Mouse (Mus musculus): ENCODE data around the gene Ufm1. TPM values are rescaled to one million over a fixed set of nuclear protein-coding genes. Genes with fewer than 3 reads are reported as not detected.

The Ufm1 gene
- total RNA-seq (2021) = 10 to 100 TPM; 77.9 to 88.6 TPM

DNA sequence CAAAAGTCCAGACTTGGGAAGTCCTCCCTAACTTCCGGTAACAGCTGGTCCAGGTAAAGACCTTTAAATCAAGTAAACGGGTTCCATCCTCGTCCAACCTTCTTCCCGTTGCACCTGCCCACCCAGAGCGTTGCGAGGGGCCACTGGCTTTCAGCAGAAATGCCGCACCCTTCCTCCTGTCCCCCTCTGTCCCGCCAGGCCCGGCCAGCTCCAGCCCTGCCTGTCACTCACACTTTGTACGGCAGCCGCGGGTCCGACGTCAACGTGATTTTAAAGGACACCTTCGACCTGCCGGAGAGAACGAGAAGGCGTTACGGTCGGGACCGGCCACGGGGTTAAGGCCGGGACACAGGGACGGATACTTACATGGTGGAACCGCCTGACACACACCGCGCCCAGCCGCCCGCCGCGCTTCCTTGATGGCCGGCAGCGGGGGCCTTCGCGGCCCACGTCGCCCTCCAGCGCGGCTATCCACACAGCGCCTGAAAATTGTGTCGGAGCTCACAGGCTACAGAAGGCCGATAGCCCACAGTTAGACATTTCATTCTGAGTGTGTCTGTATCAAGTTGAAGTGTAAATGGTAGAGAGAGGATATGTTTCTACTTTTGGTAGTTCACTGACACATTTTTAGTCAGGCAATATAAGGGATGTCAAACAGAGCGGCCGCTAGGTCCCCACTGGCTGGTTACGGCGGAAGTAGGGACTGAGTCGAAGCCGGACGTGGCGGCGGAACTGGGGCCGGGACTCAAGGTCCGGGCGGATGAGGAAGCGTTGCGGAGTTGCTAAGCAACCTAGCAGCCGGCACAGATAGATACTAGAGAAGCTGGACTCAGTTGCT lies at the start of gene Ufm1:
Gene Ufm1, minus strand, starts transcription at position 448 of the 838 bp plus-strand sequence.
- DNase-seq (ENCODE audit: extremely low spot score in 1 of 2, low spot score in 1 of 2) = peak; percentile 79 to 81

DNA sequence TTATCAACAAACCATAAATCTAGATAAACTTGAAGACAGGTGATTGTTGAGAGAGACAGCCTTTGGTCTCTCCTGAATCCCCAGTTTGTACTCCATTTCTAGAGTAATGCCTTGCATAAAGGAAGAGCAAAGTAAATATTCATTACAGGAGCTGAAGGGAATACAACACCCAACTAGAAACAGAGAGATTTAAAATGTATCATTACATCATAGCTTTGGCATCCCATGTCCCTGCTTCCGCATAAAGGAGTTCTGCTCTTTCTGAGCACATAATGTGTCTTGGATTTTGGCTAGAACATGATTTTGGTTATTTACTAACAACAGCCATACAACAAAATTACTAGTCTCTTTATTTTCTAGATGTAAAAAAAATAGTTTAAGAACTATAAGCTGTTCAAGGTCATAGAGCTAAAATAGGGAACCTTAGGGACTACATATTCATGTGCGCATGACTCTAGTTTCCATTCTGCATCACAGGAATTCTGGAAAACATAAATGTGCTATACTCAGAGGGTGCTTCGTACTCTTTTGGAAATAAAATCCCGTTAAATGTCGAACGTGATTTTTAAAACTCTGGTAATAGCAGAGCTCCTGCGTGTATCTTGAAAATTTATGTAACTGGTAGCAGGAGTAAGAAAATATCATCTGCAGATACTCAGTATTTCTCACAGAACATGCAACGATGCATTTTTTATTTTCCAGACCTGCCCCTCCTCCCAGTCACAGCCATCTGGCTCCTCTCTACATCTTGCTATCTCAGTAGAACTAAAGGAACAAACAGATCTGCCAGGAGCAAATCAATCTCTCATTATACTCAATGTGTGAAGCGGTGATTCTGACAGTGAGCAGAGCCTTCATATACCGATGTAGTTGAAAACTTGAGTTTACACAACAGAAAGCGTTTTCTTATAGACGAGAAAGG lies 27.2 kb upstream of the Ufm1 start:
- peak; percentile 9 to 43 for DNase-seq (ENCODE audit: extremely low spot score in 1 of 2, low spot score in 1 of 2)

DNA sequence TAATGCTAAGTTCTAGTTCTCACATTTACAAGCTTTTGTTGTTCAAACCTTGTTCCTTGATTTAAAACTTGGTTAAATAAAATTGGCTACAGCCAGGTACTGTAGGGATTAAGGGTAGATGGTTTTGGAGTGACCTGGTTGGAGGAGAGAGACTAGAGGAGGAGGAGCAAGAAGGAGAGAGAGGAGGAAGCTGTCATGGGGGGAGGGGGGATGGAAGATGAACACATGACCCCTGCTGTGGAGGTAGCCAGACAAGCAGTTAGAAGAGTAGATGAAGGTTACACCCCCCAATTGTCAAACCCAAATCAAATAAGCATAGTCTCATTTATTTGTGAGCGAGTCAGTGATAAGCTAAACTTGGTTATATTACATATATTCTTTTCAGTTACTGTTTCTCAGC lies 8.0 kb upstream of the Ufm1 start:
- no peak for DNase-seq (ENCODE audit: extremely low spot score in 1 of 2, low spot score in 1 of 2)

DNA sequence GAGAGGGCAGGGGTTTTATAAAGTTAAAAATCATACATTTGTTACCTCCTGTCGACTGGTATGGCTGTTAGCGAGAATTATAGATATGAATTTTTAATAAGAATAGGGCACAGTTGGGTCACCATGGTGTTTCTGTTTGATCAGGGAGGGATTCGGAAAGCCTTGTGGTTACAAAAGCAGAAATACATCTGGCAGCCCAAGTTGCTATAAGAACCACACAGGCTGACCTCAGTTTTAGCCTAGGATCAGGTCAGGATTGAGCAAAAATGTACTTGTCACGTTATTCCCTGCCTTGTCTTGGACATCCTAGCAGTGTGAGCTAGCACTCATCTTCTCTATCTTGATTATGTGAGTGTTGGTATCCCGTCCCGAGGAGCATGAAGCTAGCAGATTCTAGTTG lies 6.9 kb upstream of the Ufm1 start:
- DNase-seq (ENCODE audit: extremely low spot score in 1 of 2, low spot score in 1 of 2) = no peak

DNA sequence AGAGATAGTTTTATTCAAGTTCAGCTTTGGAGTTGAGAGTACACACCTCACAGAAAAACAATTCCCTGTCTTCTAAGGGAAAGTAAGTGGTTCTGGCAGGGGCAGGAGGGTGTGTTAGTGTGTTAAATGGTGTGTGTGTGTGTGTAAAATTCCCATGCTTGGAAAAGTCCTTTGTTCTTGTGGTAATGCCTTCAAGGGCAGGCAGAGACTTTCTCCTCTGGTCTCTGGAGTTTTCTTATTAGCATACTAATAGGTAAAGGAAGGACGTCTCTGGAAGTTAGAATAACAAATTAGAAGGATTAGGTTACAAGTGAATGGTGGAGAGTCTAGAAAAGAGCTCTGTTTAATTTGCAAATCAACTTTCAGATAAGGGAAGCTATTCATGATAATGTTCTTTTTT lies 5.6 kb upstream of the Ufm1 start:
- DNase-seq (ENCODE audit: extremely low spot score in 1 of 2, low spot score in 1 of 2) = no peak

DNA sequence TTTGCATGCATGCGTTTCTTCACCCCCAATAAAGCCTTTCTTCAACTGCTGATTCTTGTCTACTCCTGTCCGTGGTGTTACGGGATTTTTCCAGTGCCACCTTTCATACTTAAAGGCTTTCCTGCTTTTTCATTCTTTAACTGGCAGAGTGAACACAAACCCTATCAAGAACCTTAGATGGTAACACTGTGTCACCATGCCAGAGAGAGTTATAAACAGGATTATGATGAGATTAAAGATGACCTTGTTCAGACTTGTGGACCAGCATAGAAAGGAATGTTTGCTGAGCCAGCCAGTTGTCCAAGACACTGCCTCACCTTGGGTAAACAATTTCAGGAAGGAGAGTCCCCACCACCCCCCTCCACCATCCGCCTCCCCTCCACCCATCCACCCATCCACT lies 4.6 kb upstream of the Ufm1 start:
- no peak for DNase-seq (ENCODE audit: extremely low spot score in 1 of 2, low spot score in 1 of 2)

DNA sequence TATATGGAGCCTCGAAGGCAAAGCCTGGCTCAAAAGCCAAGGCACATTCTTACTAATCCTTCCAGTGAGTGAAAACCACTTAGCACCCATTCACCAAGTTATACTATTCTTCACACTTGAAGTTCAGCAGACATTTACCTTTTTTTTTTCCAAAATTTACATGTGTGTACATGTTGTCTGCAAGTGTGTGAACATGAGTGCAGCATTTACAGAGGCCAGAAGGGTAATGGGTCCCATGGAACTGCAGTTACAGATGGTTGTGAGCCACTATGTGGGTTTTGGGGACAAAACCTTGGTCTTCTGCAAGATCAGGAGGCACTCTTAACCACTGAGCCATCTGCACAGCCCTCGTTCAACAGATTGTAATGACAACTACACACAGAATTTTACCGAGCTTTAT lies 8.8 kb downstream of the Ufm1 start:
- no peak for DNase-seq (ENCODE audit: extremely low spot score in 1 of 2, low spot score in 1 of 2)

DNA sequence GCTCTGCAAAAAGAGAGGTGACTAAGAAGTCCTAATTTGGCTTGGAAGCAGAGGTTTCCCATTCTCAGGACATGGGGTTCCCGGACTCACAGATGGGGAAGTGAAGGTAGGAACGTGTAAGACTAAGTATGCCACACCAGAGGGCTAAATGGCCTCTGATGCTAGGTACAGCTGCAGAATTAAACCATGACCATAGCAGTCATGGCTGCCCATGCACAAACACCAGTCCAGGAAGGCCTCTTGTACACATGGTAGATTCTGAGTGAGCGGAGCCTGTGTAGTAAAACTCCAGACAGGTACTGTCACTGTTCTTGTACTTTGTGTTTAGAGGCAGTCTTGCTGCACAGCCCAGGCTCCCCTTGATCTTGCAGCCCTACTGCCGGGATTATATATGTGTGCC lies 9.4 kb downstream of the Ufm1 start:
- DNase-seq (ENCODE audit: extremely low spot score in 1 of 2, low spot score in 1 of 2) = no peak

DNA sequence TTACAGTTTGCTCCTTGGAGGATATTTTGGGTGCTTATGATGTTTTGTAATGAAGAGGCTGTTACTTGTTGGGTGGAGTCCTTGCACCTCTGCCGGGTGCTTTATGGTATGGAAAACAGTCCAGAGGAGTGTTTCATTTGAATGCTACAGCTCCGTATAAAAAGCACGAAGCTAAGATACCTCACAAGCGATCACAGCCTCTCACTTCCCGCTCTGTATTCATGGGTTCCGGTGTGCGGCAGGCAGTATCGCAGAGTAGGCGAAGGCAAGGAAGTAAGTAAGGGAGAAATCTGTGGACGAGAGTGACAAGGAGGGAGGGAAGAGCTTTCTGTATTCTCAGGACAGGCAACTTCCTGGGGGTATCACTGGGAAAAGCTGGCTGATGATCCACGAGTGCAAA lies 15.4 kb downstream of the Ufm1 start:
- no peak for DNase-seq (ENCODE audit: extremely low spot score in 1 of 2, low spot score in 1 of 2)

DNA sequence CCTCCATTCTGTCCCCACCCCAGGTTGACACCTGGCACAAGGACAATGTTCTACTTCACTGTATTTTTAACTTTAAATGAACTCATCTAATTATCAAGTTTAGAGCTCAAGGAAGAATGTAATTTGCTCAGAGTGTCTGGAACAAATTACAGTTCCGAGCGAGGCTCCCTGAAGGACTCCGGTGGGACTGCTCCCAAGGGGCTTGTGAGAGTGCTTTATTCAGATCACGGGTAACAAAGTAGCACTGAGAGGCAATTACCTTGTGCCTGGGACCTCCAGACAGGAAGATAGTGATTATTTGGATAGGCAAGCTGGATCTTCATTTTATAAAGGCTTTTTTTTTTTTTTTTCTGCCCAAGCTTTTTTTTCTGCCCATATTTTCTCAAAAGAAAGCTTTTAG lies 15.9 kb downstream of the Ufm1 start:
- DNase-seq (ENCODE audit: extremely low spot score in 1 of 2, low spot score in 1 of 2) = no peak

DNA sequence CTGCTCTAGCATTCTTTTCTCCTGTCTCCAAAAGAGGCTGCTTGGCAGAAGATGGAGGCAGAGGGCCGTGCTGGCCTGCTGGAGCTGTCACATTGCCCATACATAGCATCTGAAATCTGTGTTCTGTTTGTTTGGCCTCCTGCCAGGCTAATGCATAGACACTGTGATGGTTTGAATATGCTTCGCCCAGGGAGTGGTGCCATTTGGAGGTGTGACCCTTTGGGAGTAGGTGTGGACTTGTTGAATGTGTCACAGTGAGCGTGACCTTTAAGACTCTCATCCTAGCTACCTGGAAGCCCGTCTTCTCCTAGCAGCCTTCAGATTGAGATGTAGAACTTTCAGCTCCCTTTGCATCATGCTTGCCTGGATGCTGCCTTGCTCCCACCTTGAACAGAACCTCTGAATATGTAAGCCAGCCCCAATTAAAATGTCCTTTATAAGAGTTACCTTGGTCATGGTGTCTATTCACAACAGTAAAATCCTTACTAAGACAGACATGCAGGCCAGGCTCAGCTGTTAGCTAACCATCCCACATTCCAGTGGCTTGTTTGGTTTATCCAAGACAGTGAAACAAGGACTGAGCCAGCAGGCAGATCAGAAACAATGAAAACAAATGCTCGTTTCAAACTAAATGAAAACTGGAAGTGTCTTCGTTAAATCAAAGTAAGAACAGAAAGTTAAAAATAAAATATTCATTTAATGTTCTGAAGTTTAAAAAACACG lies 17.3 kb downstream of the Ufm1 start:
- no peak for DNase-seq (ENCODE audit: extremely low spot score in 1 of 2, low spot score in 1 of 2)

DNA sequence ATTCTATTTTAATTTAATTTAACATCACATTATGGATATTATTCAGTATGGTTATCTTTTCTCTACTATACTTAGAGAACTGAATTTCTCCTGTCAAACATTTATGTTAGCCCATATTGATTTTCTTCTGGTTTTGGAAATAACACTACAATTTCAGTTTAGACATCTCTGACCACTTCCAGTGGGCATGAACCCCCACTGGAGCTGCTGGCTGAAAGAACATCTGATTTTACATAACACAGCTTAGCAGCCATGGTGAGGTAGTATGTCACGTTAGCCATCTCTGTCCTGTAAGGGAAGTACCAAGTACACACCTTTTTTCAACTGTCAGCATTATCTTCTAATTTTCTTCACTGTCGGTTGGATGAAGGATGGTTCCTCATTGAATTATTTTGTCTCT lies 18.8 kb downstream of the Ufm1 start, which contains the start of gene Gm10985:
Gene Gm10985, plus strand, starts transcription at position 301 of the 400 bp plus-strand sequence.
- DNase-seq (ENCODE audit: extremely low spot score in 1 of 2, low spot score in 1 of 2) = no peak

DNA sequence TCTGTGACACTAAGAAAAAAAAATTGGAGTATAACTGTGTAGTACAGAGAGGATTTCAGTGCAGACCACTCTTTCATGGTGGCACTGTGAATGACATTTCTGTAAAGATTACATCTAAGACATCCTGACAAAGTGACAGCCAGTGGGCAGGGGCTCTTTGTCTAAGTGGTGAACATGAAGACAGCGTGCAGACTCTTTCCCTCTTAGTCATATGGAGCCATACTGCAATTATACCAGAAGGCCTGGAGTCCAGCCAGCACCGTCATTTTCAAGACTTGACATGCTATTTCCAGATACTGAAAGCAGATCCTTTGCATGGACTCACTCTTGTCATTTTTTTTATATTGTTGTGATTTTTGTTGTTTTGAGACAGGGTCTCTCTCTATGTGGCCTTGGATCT lies 29.4 kb downstream of the Ufm1 start:
- peak in 1 of 2 experiments; percentile 22 for DNase-seq (ENCODE audit: extremely low spot score in 1 of 2, low spot score in 1 of 2)

DNA sequence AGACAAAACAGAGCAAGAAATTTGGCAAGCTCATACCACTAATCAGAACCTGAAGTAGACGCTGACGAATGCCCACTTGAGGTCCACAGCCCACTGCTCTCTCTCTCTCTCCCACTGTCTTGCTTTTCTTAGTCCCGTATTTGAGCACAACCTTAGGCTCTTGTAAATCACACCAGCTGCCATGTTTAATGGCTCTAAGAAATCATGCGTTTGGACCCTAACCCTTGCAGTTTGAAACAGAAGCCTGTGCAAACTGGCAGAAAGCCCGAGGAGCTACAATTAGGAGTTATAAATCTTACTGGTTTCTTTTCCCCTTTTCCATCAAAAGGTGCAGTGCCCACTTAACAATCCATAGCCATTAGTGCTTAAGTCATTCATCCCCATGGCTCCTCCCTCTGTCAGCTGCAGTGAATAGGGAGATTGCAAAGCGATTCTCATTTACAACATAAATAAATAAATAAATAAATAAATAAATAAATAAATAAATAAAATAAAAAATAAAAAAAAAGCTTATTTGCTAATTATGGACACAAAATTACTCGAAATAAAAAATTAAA lies 50.1 kb downstream of the Ufm1 start:
- DNase-seq (ENCODE audit: extremely low spot score in 1 of 2, low spot score in 1 of 2) = no peak

Other genes starting within 250 kb of the Ufm1 start
- 1 to 10 TPM; 1.7 to 2.3 TPM for gene Frem2, start 206.5 kb downstream of the Ufm1 start, total RNA-seq (2021)
- gene Gm10985, start 18.7 kb downstream of the Ufm1 start, total RNA-seq (2021) = not detected